Mouse (Mus musculus): ENCODE measurements around the gene Armc7. TPM values are rescaled to one million over a fixed set of nuclear protein-coding genes. Genes with fewer than 3 reads are reported as not detected.

Armc7 gene
- polyA plus RNA-seq, 1 experiment, result 3.0 TPM

DNA sequence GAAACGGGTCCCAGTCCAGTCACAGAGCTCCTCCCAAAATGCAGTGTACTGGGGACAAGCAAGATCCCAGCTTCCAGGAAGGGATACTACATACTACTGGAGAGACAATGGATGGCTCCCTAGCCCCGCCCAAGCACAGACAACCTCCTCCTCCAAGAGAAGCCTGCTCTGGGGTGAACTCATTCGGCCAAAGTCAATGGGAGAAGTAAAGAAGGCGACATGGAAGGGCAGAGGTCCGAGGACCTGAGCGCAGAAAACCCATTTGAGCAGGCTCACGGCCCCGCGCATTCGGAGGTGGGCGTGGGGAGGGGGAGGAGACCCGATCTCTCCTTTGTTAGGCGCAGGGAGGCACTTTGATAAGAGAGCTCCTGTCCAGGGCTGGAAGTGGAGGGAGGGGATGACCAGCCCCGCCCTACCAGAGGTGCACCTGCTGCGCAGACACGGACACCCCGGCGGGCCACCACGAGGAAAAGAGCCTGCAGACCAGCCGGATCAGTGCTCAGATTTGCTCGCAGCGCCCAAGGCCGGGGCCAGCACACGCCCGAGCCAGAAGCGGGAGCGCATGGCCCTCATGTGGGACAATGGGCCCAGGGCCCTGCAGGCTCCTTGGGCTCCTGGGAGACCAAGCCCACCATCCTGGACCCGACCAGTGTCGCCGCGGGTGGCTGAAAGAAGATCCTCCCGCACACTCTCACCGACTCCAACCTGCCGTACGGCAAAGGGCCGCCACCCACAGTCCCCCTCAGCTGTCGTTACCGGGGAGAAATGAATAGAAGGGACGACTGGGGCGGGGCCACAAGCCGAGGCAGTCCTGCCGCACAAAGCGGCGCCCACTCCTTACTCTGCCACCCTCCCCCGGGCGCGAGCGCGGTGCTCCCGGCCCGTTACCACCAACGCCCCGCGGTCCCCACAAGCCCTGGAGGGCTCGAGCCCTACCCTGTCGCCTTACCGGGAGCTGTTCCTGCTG, 38.1 kb downstream of the Armc7 start:
- peaks cover 4% of the 10 kb centered on the region; the same call in 1 of the 2 replicates for H3K36me3 ChIP-seq (ENCODE audit: control insufficient read depth, insufficient read depth, low read length, poor library complexity, severe bottlenecking)
- no peaks in the 10 kb centered on the region for H3K27me3 ChIP-seq (ENCODE audit: control insufficient read depth, insufficient read depth, low read length, poor library complexity, severe bottlenecking)
- H3K4me1 ChIP-seq (ENCODE audit: control insufficient read depth, insufficient read depth, low read length), result no peaks in the 10 kb centered on the region
- TF ChIP-seq CTCF (IDR thresholded peaks at IDR 0.05; ENCODE audit: low read depth, low read length) (no peak), EP300 (IDR thresholded peaks at IDR 0.05; ENCODE audit: insufficient read depth, low read depth, low read length) (no peak), POLR2A (IDR thresholded peaks at IDR 0.05; ENCODE audit: insufficient read depth, low read length) (no peak)
- H3K9me3 ChIP-seq (replicated peaks; ENCODE audit: control insufficient read depth, insufficient read depth, low read length, poor library complexity, severe bottlenecking), result peaks cover 5% of the 10 kb centered on the region
- peak overlapping the region; percentile 91 for H3K9ac ChIP-seq (ENCODE audit: low read depth, poor library complexity, severe bottlenecking)
- peak overlapping the region; percentile 96 for H3K4me3 ChIP-seq (ENCODE audit: low read depth, low read length)
- peak overlapping the region; percentile 27 for H3K27ac ChIP-seq (ENCODE audit: insufficient read depth, low read length)

DNA sequence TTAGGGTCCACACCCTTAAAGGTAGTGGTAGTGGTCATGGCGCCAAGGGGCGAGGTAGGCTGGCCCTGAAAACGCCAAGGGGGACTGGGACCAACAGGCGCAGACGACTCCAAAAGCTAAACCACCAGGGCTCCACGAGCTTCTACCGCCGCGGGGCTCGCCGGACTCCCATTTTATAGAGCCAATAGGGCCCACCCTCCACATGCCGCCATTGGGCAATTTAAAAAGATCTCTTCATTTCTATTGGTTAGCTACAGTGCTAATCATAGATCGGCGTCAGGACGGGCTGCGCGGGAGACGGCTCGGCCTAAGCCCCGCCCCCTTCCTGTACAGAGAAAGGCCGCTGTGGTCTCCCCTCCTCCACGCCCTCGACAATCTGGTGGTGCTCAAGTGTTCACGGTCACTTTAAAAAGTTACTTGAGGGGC, 38.8 kb downstream of the Armc7 start, which contains the start of gene Jpt1:
Gene Jpt1, minus strand, starts transcription at position 150 of the 426 bp plus-strand sequence.
- Histone ChIP-seq H3K36me3 (ENCODE audit: control insufficient read depth, insufficient read depth, low read length, poor library complexity, severe bottlenecking) (peaks cover 4% of the 10 kb centered on the region; the same call in 1 of the 2 replicates), H3K4me1 (ENCODE audit: control insufficient read depth, insufficient read depth, low read length) (no peaks in the 10 kb centered on the region), H3K27ac (ENCODE audit: insufficient read depth, low read length) (peak within 1 kb of the TSS; percentile 27), H3K9ac (ENCODE audit: low read depth, poor library complexity, severe bottlenecking) (peak within 1 kb of the TSS; percentile 91), H3K9me3 (replicated peaks; ENCODE audit: control insufficient read depth, insufficient read depth, low read length, poor library complexity, severe bottlenecking) (peaks cover 5% of the 10 kb centered on the region), H3K4me3 (ENCODE audit: low read depth, low read length) (peak within 1 kb of the TSS; percentile 96), H3K27me3 (ENCODE audit: control insufficient read depth, insufficient read depth, low read length, poor library complexity, severe bottlenecking) (no peaks in the 10 kb centered on the region)
- TF ChIP-seq CTCF (IDR thresholded peaks at IDR 0.05; ENCODE audit: low read depth, low read length), result no peak
- TF ChIP-seq POLR2A (IDR thresholded peaks at IDR 0.05; ENCODE audit: insufficient read depth, low read length), result peak; percentile 94
- TF ChIP-seq EP300 (IDR thresholded peaks at IDR 0.05; ENCODE audit: insufficient read depth, low read depth, low read length), result no peak

DNA sequence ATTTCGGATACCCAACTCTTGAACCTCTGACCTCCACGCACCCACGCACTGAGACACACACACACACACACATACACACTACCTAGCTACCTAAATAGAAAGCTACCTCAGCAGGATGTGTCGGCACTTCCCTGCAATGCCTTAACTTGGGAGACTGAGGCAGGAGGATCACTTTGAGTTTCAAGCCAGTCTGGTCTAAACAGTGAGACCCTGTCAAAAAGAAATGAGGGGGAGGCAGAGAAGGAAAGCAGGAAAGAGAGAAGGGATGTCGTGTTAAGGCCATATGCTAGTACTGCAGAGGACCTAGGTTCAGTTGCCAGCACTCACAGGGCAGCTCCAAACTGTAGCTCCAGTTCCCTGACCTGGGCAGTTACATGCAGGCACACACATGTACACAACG, 39.6 kb downstream of the Armc7 start:
- Histone ChIP-seq H3K9me3 (replicated peaks; ENCODE audit: control insufficient read depth, insufficient read depth, low read length, poor library complexity, severe bottlenecking) (peaks cover 5% of the 10 kb centered on the region), H3K9ac (ENCODE audit: low read depth, poor library complexity, severe bottlenecking) (no peak overlapping the region), H3K36me3 (ENCODE audit: control insufficient read depth, insufficient read depth, low read length, poor library complexity, severe bottlenecking) (peaks cover 4% of the 10 kb centered on the region; the same call in 1 of the 2 replicates), H3K4me1 (ENCODE audit: control insufficient read depth, insufficient read depth, low read length) (no peaks in the 10 kb centered on the region), H3K27me3 (ENCODE audit: control insufficient read depth, insufficient read depth, low read length, poor library complexity, severe bottlenecking) (no peaks in the 10 kb centered on the region), H3K4me3 (ENCODE audit: low read depth, low read length) (no peak overlapping the region), H3K27ac (ENCODE audit: insufficient read depth, low read length) (no peak overlapping the region)
- TF ChIP-seq POLR2A (IDR thresholded peaks at IDR 0.05; ENCODE audit: insufficient read depth, low read length) (no peak), EP300 (IDR thresholded peaks at IDR 0.05; ENCODE audit: insufficient read depth, low read depth, low read length) (no peak), CTCF (IDR thresholded peaks at IDR 0.05; ENCODE audit: low read depth, low read length) (no peak)

DNA sequence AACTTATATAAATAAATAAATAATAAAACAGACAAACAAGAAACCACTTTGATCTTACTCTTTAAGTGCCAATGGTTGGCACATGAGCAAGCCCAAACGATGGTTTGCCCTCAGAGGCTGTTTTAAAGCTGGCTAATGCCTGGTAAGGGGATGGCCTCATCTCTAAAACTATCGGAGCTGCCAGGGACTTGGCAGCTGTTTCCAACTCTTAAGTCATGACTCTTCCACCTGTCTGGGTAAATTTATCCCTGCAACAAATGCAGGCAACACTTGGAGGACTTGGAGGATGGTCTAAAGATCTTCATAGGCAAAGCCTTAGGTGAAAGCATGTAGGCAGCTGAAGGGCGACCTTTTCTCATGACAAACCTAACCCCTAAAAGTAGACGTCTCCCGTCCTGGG, 41.5 kb downstream of the Armc7 start:
- Histone ChIP-seq H3K9ac (ENCODE audit: low read depth, poor library complexity, severe bottlenecking) (no peak overlapping the region), H3K4me1 (ENCODE audit: control insufficient read depth, insufficient read depth, low read length) (no peaks in the 10 kb centered on the region), H3K36me3 (ENCODE audit: control insufficient read depth, insufficient read depth, low read length, poor library complexity, severe bottlenecking) (peaks cover 4% of the 10 kb centered on the region; the same call in 1 of the 2 replicates), H3K27me3 (ENCODE audit: control insufficient read depth, insufficient read depth, low read length, poor library complexity, severe bottlenecking) (no peaks in the 10 kb centered on the region), H3K27ac (ENCODE audit: insufficient read depth, low read length) (no peak overlapping the region), H3K4me3 (ENCODE audit: low read depth, low read length) (no peak overlapping the region), H3K9me3 (replicated peaks; ENCODE audit: control insufficient read depth, insufficient read depth, low read length, poor library complexity, severe bottlenecking) (peaks cover 5% of the 10 kb centered on the region)
- TF ChIP-seq POLR2A (IDR thresholded peaks at IDR 0.05; ENCODE audit: insufficient read depth, low read length) (no peak), CTCF (IDR thresholded peaks at IDR 0.05; ENCODE audit: low read depth, low read length) (no peak), EP300 (IDR thresholded peaks at IDR 0.05; ENCODE audit: insufficient read depth, low read depth, low read length) (no peak)

DNA sequence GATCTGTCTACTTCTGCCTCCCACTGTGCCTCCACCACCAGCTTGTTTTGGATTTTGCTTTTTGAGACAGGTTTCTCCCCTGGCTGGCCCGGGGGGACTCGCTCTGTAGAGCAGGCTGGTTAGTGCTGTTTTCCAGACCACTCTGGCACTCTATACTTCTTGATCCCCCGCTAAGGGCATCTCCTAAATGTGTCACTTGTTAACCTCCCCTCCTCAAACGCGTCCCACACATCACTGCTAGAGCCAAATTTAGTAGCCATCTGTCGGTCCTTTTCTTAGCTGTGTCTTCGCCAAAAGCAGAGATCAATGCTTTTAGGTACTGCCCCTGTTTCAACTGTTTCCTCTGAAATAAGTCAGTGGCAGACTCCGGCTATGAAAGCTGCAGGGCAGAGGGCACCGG, 43.2 kb downstream of the Armc7 start:
- Histone ChIP-seq H3K4me3 (ENCODE audit: low read depth, low read length) (no peak overlapping the region), H3K36me3 (ENCODE audit: control insufficient read depth, insufficient read depth, low read length, poor library complexity, severe bottlenecking) (peaks cover 7% of the 10 kb centered on the region), H3K27ac (ENCODE audit: insufficient read depth, low read length) (no peak overlapping the region), H3K9ac (ENCODE audit: low read depth, poor library complexity, severe bottlenecking) (no peak overlapping the region), H3K9me3 (replicated peaks; ENCODE audit: control insufficient read depth, insufficient read depth, low read length, poor library complexity, severe bottlenecking) (no peaks in the 10 kb centered on the region), H3K4me1 (ENCODE audit: control insufficient read depth, insufficient read depth, low read length) (no peaks in the 10 kb centered on the region), H3K27me3 (ENCODE audit: control insufficient read depth, insufficient read depth, low read length, poor library complexity, severe bottlenecking) (no peaks in the 10 kb centered on the region)
- TF ChIP-seq EP300 (IDR thresholded peaks at IDR 0.05; ENCODE audit: insufficient read depth, low read depth, low read length) (no peak), CTCF (IDR thresholded peaks at IDR 0.05; ENCODE audit: low read depth, low read length) (no peak), POLR2A (IDR thresholded peaks at IDR 0.05; ENCODE audit: insufficient read depth, low read length) (no peak)

DNA sequence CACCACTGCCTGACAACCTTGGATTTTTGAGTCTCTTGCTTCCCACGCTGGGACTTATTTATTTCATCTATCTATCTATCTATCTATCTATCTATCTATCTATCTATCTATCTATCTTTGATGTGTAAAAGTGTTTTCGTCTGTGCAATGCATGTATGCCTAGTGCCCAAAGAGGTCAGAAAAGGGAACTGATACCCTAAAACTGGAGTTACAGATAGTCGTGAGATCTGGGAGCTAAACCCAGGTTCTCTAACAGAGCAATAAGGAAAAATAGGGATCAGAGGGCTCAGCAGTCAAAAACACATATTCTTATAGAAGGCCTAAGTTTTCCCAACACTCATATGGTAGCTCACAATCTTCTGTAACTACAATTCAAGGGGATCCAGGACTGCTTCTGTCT, 44.1 kb downstream of the Armc7 start:
- Histone ChIP-seq H3K4me3 (ENCODE audit: low read depth, low read length) (no peak overlapping the region), H3K27me3 (ENCODE audit: control insufficient read depth, insufficient read depth, low read length, poor library complexity, severe bottlenecking) (no peaks in the 10 kb centered on the region), H3K27ac (ENCODE audit: insufficient read depth, low read length) (no peak overlapping the region), H3K9me3 (replicated peaks; ENCODE audit: control insufficient read depth, insufficient read depth, low read length, poor library complexity, severe bottlenecking) (no peaks in the 10 kb centered on the region), H3K36me3 (ENCODE audit: control insufficient read depth, insufficient read depth, low read length, poor library complexity, severe bottlenecking) (peaks cover 13% of the 10 kb centered on the region), H3K9ac (ENCODE audit: low read depth, poor library complexity, severe bottlenecking) (no peak overlapping the region), H3K4me1 (ENCODE audit: control insufficient read depth, insufficient read depth, low read length) (no peaks in the 10 kb centered on the region)
- TF ChIP-seq POLR2A (IDR thresholded peaks at IDR 0.05; ENCODE audit: insufficient read depth, low read length) (no peak), CTCF (IDR thresholded peaks at IDR 0.05; ENCODE audit: low read depth, low read length) (no peak), EP300 (IDR thresholded peaks at IDR 0.05; ENCODE audit: insufficient read depth, low read depth, low read length) (no peak)

All from ES-Bruce4 (cell line).